Mouse (Mus musculus): Measurements from ENCODE around the gene Faap100.
"Not testable (repeated sequence)": the region's sequence is repeated elsewhere in the genome, so short reads cannot be mapped to it uniquely, and the experiment has no call there.

Gene Faap100

GRCm38 (mm10) chr11:120378611-120379540 is at the start of gene Faap100:
Faap100 (minus strand) TSS chr11:120378764.
- peak; percentile 84 to 88 for DNase-seq

DNA sequence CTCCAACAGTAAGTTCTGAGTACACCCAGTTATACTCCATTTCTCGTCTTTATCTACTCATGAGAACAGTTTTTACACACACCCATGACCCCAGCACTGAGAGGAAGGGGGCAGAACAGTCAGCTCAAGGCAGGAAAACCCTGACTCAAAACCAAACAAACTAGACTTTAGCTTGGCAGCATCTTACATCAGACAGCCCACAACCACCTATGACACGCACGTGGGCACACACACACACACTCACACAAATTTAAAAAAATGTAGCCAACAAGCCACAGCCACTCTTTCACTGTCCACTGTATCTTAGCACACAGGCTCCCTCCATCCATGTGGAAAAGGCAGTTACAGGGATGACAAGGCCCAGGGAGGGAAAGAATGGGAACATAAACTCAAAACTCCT is 48.2 kb upstream of the Faap100 start:
- DNase-seq, result no peak

- DNase-seq, result peak; percentile 17 to 66
Observed at GRCm38 (mm10) chr11:120423569-120424295, 45.2 kb upstream of the Faap100 start.

GRCm38 (mm10) chr11:120422651-120423568 is 44.3 kb upstream of the Faap100 start:
- no peak for DNase-seq

GRCm38 (mm10) chr11:120418592-120418991 is 40.0 kb upstream of the Faap100 start:
- no peak for DNase-seq

DNA sequence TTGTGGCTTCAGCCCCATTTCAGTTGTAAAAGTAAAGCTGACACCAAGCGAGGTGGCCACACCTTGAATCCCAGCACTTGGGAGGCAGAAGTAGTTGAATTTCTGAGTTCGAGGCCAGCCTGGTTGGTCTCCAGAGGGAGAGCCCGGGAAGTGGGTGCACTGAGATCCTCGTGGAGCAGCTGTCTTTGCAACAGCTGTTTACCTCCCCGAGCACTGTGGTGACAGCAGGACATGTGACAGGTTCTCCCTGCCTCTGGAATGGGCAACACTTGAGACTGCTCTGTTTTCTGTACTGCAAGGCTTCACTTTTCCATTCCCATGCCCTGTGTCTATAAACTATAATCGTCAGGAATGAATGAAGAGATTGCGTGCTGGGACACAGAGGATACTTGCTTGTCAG is 39.3 kb upstream of the Faap100 start:
- DNase-seq, result no peak

DNA sequence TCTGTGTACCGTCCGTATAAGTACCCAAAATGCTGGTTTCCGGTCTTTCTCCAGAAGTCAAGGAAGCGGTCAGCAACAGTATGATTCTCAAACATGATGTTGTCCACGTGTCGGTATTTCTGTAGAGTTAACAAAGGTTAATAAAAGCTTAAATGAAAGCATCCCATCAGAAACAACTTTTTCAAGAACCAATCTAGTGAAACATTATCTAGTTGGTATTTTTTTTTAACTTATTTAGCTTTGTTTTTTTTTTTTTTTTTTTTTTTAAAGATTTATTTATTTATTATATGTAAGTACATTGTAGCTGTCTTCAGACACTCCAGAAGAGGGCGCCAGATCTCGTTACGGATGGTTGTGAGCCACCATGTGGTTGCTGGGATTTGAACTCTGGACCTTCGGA is 35.1 kb upstream of the Faap100 start:
- not testable (repeated sequence) for DNase-seq

GRCm38 (mm10) chr11:120406445-120406844 is 27.9 kb upstream of the Faap100 start:
- no peak for DNase-seq

GRCm38 (mm10) chr11:120405867-120406266 is 27.3 kb upstream of the Faap100 start:
- no peak for DNase-seq

DNA sequence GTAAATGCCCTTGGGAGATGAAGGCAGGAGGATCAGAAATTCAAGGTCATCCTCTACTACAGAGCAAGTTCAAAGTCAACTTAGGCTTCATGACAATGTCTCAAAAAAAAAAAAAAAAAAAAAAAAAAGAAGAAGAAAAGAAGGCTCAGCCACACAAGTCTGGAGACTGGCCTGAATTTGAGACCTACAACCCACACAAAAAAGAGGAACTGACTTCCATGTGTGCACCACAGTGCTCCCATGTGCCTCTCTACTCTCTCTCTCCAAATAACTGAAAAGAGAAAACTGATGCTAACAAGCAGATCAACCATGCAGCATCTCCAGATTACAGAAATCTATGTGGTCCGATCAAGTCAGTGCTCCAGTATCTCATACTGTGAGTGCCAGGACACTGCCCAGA is 26.2 kb upstream of the Faap100 start:
- no peak for DNase-seq

DNA sequence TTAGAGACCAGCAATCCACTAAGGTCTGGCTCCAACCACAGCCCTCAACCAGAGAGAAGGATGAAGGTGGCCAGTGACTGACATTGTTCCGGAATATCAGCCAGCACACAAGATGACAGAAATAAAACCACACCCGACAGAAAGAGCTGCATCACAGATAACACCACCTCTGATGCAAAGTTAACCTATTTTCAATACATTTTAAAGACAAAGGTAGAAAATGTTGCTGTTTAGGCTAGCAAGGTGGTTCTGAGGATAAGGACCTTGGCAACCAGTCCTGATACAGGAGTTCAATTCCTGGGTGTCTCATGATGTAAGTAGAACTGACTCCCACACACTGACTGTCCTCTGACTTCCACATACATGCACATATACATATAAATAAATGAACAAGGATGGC is 20.8 kb upstream of the Faap100 start:
- no peak for DNase-seq

DNA sequence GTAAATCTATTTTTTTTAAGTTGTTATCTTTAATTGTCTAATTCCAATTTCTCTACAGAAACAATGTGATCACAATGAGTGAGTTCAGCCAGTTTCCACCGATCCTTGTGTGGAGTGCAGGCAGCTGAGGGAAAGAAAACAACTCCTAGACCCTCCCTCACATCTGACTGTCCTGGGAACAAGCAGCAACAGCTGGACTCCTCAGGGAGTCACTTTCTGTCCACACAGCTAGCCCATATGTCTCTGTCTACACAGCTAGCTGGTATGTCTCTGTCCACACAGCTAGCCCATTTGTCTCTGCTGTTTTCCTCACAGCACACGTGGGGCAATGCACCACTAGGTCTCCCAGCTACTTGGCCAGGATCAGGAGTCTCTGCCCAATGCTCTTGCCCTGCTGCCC is 19.0 kb upstream of the Faap100 start:
- DNase-seq, result no peak

GRCm38 (mm10) chr11:120395661-120396060 is 17.1 kb upstream of the Faap100 start:
- no peak for DNase-seq

GRCm38 (mm10) chr11:120388580-120388979 is 10.0 kb upstream of the Faap100 start:
- DNase-seq, result no peak

DNA sequence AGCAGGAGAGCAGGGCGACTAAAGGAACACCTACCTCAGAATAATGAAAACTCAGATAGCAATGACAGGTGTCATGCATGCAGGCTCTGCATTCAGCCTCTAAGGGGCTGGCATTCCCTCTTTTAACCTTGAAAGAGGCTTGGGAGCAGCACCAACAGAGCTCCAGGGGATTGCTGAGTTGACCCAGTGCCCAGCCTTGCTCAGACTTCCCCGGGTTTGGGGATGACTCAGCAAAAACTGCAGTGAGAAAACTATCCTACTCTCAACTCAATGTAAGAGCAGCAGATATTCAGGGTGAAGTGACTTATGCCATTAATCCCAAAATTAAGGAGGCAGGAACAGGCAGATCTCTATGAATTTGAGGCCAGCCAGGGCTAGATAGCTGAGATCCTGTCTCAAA is 8.6 kb upstream of the Faap100 start:
- DNase-seq, result no peak

DNA sequence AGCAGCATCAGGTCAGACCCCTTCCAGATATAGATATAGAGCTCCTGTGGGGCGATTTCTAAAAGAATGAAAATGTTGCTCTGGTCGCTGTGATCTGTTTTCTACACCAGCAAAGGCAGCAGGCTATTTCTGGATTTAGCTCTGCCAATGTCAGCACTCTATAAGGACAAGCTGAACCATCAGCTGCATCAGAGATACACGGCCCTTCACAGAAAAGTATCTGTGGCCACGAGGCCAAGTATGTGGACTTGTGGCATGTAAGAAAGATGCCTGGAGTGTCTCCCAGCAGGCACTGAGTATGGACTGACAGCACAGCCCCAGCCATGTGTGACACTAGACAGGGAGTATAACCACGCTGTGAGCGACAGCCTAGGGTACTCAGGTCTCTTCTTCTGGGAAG is 8.1 kb upstream of the Faap100 start:
- DNase-seq, result no peak

- DNase-seq, result no peak
Observed at GRCm38 (mm10) chr11:120382509-120382908, 3.9 kb upstream of the Faap100 start.

DNA sequence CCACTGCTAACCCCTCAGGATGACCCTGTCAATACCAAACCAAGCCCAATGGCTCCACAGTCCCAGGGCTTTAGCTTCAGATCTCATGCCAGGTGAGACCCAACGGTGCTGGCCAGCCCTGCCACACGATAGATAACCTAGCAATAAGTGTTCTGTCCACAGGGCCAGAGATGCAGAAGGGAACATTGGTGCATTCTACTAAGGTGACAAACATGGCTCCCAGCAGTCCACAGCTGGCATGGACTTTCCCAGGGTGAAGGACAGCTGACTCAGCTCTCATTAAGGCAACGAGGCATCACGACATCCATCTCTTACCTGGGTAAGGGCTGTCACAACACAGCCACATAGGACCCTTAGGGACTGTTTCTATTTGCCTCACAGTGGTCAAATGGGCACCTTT is 2.6 kb upstream of the Faap100 start:
- DNase-seq, result no peak

DNA sequence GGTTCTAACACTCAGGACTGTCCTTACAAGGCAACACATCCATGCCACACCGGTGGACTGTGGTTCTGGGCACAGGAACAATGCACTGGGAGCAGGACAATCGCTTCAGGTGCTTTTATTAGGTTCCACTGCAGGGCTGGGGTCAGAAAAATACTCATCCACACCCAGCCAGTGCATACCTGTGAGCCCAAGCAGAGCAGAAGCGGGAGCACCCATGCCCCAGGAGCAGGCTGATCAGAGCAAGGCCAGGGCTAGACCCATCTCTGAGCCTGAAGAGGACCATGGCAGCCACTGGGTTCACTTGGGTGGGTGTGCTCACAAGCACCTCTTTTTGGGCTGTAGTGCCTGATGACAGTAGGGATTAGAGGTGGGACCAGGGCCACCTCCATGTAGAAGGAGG is 1.7 kb upstream of the Faap100 start:
- DNase-seq, result no peak

GRCm38 (mm10) chr11:120378031-120378610 is 443 bp downstream of the Faap100 start:
- DNase-seq, result peak; percentile 34 to 45

GRCm38 (mm10) chr11:120377337-120377736 is 1.2 kb downstream of the Faap100 start:
- no peak for DNase-seq
